Mouse (Mus musculus) CH12.LX (cell line): ENCODE results near the gene Cog7.

Experiments
- CTCF ChIP-seq, 2 experiments: IDR thresholded peaks in 1 of 2; conservative IDR thresholded peaks in 1 of 2; 2 replicates each; pipeline ENCODE4 v1.5.1; 2011 to 2012; ENCODE audit warnings: low read depth in 2 of 2, low read length in 2 of 2, improper control_type of control experiment in 1 of 2, inconsistent platforms in 1 of 2, mild to moderate bottlenecking in 1 of 2, moderate library complexity in 1 of 2
- E2F4 ChIP-seq: IDR thresholded peaks from 2 replicates; pipeline ENCODE4 v1.6.1; 2011; ENCODE audit warnings: low read depth, low read length, improper control_type of control experiment; ENCODE audit not compliant: insufficient replicate concordance
- EP300 ChIP-seq: IDR thresholded peaks from 2 replicates; pipeline ENCODE4 v1.6.1; 2011; ENCODE audit warnings: low read length, improper control_type of control experiment
- ETS1 ChIP-seq: conservative IDR thresholded peaks from 2 replicates; pipeline ENCODE4 v1.6.1; 2012; ENCODE audit warnings: low read depth, mild to moderate bottlenecking, inconsistent platforms, low read length, improper control_type of control experiment, moderate library complexity
- GABPA ChIP-seq: IDR thresholded peaks from 2 replicates; pipeline ENCODE4 v1.6.1; 2012; ENCODE audit warnings: low read depth, low read length, improper control_type of control experiment, inconsistent platforms; ENCODE audit not compliant: insufficient replicate concordance
- KAT2A ChIP-seq: IDR thresholded peaks from 2 replicates; pipeline ENCODE4 v1.6.1; 2012; ENCODE audit warnings: low read length, improper control_type of control experiment, inconsistent platforms; ENCODE audit not compliant: insufficient replicate concordance
- MEF2A ChIP-seq: IDR thresholded peaks from 2 replicates; pipeline ENCODE4 v1.6.1; 2014; ENCODE audit warnings: low read depth, mild to moderate bottlenecking, inconsistent platforms, low read length, improper control_type of control experiment, borderline replicate concordance
- NELFE ChIP-seq: IDR thresholded peaks from 2 replicates; pipeline ENCODE4 v1.6.1; 2011; ENCODE audit warnings: low read depth, low read length, improper control_type of control experiment
- NRF1 ChIP-seq: IDR thresholded peaks from 2 replicates; pipeline ENCODE4 v1.6.1; 2014; ENCODE audit warnings: low read depth, mild to moderate bottlenecking, inconsistent platforms, low read length, improper control_type of control experiment, moderate library complexity
- POLR2A ChIP-seq: IDR thresholded peaks from 2 replicates; pipeline ENCODE4 v1.6.1; 2011; ENCODE audit warnings: low read depth, mild to moderate bottlenecking, improper control_type of control experiment, low read length
- TCF12 ChIP-seq: IDR thresholded peaks from 2 replicates; pipeline ENCODE4 v1.6.1; 2014; ENCODE audit warnings: low read depth, mild to moderate bottlenecking, inconsistent platforms, low read length, improper control_type of control experiment
- UBTF ChIP-seq: IDR thresholded peaks from 2 replicates; pipeline ENCODE4 v1.6.1; 2012; ENCODE audit warnings: low read depth, mild to moderate bottlenecking, inconsistent platforms, low read length, improper control_type of control experiment, moderate library complexity
- USF1 ChIP-seq: IDR thresholded peaks from 2 replicates; pipeline ENCODE4 v1.6.1; 2014; ENCODE audit warnings: low read depth, mild to moderate bottlenecking, inconsistent platforms, low read length, improper control_type of control experiment
- ZNF384 ChIP-seq: IDR thresholded peaks from 2 replicates; pipeline ENCODE4 v1.6.1; 2012; ENCODE audit warnings: low read depth, low read length, improper control_type of control experiment, inconsistent platforms

GRCm38 (mm10) chr7:121913944-121914343 lies 67.6 kb downstream of the Cog7 start:
- TF ChIP-seq ZNF384, result no peak
- TF ChIP-seq CTCF (conservative IDR thresholded peaks at IDR 0.05 in 1 of 2, IDR thresholded peaks at IDR 0.05 in 1 of 2; ENCODE audit: low read depth in 2 of 2, low read length in 2 of 2), result no peak
- TF ChIP-seq ETS1, result no peak
- TF ChIP-seq POLR2A, result no peak
- TF ChIP-seq USF1, result no peak
- TF ChIP-seq TCF12, result no peak
- no peak for TF ChIP-seq NELFE
- no peak for TF ChIP-seq E2F4
- no peak for TF ChIP-seq NRF1
- no peak for TF ChIP-seq KAT2A
- TF ChIP-seq GABPA, result no peak
- no peak for TF ChIP-seq UBTF
- no peak for TF ChIP-seq EP300
- no peak for TF ChIP-seq MEF2A
